Mouse (Mus musculus) CD4-positive, CD25-positive, alpha-beta regulatory T cell (primary cell): ENCODE measurements around the gene Dhrs13. TPM values are rescaled to one million over a fixed set of nuclear protein-coding genes. Genes with fewer than 3 reads are reported as not detected.

ENCODE experiments used
- polyA plus RNA-seq: library from polyadenylated mRNA; unstranded; fragments of 100-300 nt; shearing (Covaris generic); gene quantifications from one replicate; pipeline ENCODE4 v1.2.1, GENCODE M21; 2017

Dhrs13 gene
- 4.3 TPM for polyA plus RNA-seq

DNA sequence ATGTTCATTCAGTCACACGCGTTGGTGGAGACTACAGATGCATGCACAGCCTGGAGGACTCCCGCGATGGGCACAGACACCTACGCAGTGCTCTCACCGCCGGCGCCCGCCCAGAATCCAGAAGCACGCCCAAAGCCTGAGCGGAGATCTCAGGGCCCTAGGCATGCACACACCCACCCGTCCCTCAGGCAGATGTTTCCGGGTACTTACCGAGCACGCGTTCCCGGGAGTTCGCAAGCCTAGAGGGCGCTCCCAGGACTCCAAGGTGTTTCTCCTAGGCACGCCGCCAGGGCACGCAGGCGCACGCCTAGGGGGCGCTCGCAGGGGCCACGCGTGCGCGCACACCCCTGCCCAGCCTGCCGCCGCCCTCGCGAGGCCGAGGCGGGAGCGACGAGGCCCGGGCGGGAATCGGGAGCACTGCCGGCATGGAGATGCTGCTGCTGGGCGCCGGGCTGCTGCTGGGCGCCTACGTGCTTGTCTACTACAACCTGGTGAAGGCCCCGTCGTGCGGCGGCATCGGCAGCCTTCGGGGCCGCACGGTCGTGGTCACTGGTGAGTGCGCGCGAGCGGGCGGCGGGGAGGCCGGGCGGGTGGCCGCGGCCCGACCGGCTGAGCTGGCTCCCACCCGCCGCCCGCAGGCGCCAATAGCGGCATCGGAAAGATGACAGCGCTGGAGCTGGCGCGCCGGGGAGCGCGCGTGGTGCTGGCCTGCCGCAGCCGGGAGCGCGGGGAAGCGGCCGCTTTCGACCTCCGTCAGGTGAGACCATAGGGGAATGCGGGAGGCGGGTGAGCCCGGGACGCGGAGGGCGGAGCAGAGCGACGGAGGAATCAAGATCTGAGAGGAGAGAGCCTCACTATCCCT, at the start of gene Dhrs13:
Dhrs13 (plus strand) TSS at position 334 of the 862 bp plus-strand sequence.

DNA sequence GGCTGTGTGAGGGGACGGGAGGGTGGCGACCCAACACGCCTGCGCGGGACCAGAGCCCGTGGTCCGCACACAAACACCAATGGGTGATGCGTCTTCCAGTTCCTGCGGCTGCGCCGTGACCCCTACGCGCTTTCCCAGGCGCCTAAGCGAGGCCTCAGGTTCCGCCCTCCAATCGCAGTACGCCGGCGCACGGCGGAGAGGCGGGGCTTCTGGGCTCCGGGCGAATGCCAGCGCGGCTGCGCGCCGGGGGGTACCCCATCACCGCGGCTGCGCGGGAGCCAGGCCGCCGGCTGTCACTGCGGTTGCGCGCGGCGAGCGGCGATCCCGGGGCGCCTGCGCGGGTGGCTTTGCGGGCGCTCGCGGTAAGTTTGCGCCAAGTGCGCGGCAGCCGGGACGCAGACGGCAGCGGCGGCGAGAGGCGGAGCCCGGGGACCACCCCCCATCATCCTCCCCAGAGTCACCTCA, 49.6 kb upstream of the Dhrs13 start, which contains the start of gene Phf12:
Phf12 (plus strand) TSS at position 314 of the 465 bp plus-strand sequence.

DNA sequence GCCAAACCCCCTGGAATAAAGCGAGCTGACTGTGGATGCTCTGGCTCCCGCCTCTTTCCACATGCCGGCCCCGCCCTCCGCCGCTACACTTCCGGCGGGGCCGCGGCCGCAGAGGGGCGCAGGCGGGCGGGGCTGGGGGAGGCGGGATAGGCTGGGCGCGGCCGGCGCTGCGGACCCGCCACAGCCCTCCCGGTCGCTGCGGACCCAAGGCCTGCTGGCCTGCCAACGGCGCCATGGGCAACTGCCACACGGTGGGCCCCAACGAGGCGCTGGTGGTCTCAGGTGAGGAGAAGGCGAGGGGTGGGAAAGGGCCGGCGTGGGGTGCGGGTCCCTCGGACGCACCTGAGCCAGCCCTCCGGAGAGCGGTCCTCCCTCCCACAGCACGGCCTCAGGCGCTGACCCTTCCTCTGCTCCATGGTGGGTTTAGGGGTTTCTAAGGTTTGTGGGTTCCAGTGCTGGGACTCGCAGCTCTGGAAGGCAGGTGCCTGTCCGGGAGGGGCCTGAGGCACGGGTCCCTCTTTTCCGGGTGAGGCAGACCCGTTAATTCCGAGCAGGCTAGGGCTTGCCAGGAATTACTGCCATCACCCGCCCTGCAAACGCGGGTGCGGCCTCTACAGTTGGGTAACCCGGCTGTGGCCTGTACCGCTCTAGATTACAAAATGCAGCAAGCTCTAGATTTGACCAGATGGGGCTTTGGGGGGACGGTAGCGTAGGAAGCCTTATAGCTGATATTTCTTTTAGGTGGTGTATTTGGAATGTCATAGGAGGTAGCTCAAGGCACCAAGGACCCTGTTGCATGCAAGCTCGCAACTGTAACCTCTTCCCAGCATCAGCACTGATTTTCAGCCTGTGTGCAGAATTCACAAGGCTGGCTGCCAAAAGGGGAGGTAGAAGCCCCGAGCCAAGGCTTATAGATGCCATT, 6.0 kb downstream of the Dhrs13 start, which contains the start of gene Flot2:
Flot2 (plus strand) TSS at position 101 of the 922 bp plus-strand sequence.

DNA sequence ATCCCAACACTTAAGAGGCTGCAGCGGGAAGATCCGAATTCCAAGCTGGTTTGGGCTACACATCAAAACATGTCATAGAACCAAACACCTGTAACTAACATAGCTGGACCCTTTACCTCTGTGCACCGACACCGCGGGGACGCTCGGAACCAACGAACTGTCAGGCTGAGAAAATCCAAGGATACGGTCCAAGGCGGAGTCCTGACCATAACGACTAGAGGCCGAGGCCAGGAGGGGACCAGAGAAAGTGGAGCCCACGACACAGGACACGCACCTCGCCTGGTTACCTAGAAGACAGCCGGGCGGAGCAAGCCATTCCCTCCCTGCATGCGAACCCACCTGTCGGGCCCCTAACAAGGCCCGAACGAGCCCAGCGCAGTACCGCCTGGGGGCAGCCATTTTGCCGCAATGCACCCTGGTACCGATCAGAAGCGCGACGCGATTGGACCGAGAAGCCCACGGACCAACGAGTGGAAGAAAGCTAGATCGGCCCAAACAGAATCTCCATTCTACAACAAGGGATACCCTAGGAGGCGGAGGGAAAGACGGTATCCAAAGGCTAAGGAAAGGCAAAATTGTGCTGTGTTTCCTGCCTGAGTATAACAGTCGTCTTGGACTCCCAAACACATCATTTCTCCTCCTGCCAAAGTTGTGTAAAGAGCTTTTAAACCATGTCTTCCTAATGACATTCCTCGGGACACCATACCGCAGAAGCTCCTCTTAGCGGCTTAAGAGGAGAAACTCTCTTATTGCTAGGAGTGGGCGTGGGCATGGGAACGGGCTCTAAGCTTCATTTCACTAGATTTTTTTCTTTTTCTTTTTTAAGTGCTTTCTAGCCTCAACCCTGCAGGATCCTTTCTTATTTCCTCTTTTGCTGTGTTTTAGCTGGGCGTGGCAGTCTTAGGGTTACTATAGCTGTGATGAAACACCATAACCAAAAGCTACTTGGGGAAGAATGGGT, 48.2 kb downstream of the Dhrs13 start, which contains the start of gene Eral1:
Eral1 (minus strand) TSS at position 423 of the 961 bp plus-strand sequence.

Other genes with a start within 250 kb of the Dhrs13 start
- gene Gm10277, start 244.5 kb upstream of the Dhrs13 start, polyA plus RNA-seq = 0.41 TPM
- gene Pipox, start 138.2 kb upstream of the Dhrs13 start, polyA plus RNA-seq = 1.2 TPM
- gene Sez6, start 101.5 kb upstream of the Dhrs13 start, polyA plus RNA-seq = not detected
- 55.7 TPM for gene Phf12, start 49.5 kb upstream of the Dhrs13 start, polyA plus RNA-seq
- gene Flot2, start 5.7 kb downstream of the Dhrs13 start, polyA plus RNA-seq = 48.0 TPM
- 35.7 TPM for gene Eral1, start 48.1 kb downstream of the Dhrs13 start, polyA plus RNA-seq
- gene Fam222b, start 62.4 kb downstream of the Dhrs13 start, polyA plus RNA-seq = 19.3 TPM
- gene Traf4, start 133.3 kb downstream of the Dhrs13 start, polyA plus RNA-seq = 50.3 TPM
- gene Nek8, start 144.4 kb downstream of the Dhrs13 start, polyA plus RNA-seq = 14.4 TPM
- gene Tlcd1, start 144.4 kb downstream of the Dhrs13 start, polyA plus RNA-seq = 3.9 TPM
- gene Rpl23a, start 151.3 kb downstream of the Dhrs13 start, polyA plus RNA-seq = 1,420 TPM
- 0.47 TPM for gene Rab34, start 156.2 kb downstream of the Dhrs13 start, polyA plus RNA-seq
- gene Proca1, start 161.1 kb downstream of the Dhrs13 start, polyA plus RNA-seq = 0.18 TPM
- 72.6 TPM for gene Sdf2, start 213.5 kb downstream of the Dhrs13 start, polyA plus RNA-seq
- gene Supt6, start 213.7 kb downstream of the Dhrs13 start, polyA plus RNA-seq = 38.4 TPM
- gene 2610507B11Rik, start 229.5 kb downstream of the Dhrs13 start, polyA plus RNA-seq = 81.4 TPM